Mouse (Mus musculus): Measurements from ENCODE around the gene Ssbp3.

Ssbp3 gene

GRCm38 (mm10) chr4:106907701-106908425 is 2.6 kb upstream of the Ssbp3 start:
- peak; percentile 68 for DNase-seq (ENCODE audit: low spot score)

DNA sequence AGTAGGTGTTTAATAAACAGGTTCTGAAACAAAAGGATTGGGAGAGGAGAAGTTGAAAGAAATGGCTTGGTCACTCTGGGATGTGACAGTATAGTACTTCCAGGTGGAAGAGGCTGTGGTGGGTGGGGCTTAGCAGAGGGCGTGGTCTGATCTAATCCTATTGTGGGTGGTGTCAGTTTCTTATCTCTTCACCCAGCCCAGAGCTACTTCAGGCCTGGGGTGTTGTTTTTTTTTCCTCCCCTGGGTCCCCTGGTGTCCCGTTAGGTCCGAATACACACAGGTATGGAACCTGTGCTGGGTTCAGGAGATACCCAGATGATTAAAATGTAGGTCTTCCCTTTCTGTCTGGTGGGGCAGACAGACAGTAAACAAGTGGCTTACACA is 2.1 kb upstream of the Ssbp3 start:
- DNase-seq (ENCODE audit: low spot score) = peak; percentile 49

DNA sequence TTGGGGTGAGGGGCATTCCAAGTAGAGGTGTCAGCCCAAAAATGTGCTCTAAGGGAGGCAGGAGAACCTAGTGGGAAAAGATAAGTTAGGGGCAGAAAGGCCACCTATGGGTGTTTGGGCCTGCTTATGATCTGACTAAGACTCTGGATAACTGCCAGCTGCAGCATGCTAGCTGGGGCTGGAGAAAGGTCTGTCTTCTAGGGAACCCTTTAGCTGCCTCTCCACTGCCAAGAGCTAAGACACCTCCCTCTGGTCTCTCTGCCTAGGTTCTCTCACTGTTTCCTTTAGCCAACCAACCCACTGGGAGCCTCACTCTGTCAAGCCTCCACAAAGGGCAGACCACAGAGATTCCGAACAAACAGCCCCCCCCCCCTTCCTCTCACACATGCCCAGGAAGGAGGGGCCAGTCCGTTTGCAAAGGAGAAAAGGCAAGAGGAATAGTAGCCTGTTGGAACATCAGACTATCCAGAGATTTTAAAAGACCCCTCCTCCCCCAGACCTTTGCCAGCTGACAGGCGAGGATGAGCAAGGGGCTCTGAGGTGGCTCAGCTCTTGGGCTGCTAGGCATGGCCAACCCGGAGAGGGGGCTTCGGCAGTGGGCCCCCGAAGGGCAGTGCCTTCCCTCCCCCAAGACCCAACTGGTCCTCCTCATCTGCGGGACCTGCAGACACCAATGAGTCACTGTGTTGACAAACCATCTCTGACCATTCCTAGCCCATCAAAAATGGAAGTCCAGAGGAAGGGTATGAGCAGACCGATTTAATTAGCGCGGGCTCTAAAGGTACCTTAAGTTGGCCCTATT is 1.4 kb upstream of the Ssbp3 start:
- peak; percentile 76 for DNase-seq (ENCODE audit: low spot score)

DNA sequence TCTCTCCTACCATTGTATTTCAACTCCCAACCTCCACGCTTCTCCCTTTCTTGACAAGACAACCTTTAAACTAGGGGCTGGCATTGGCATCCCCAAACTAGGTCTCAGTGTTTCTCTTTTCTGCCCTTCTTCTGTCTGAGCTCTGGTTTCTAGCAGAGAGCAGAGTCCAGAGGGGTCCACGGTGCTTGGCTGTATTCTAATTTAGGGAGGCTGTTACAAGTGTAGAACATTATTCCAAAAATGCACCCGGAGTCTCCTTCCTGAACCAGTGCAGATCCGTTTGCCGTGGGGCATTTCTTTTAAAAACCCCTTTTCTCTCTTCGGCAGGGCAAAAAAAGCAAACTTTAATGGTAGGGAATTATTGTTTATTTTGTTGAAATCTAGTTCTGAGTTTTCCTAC is 704 bp upstream of the Ssbp3 start:
- DNase-seq (ENCODE audit: low spot score) = no peak

DNA sequence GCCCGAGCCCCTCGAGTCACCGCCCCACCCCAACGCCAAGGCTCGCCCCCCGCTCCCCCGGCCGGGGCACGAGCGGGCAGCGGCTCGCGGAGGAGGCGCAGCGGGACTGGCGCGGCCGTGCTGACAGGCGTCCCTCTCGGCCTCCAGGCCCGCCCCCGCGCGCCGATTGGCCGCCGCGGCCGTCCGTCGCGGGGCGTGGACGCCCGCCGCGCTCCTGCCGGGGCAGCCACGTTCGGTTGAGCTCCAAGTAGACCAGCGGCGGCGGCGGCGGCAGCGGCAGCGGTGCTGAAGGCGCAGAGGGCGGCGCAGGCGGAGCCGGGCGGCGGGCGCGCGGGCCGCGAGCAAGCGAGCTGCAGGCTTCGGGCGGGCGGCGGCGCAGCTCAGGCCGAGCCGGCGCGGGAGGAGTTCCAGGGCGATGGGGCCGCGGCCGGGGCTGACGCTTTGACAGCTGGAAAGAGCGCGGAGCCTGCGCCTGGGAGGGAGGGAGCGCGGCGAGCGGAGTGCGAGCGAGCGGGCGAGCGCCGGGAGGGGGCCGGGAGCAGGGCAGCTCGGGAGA is 823 bp downstream of the Ssbp3 start:
- peak; percentile 94 for DNase-seq (ENCODE audit: low spot score)

DNA sequence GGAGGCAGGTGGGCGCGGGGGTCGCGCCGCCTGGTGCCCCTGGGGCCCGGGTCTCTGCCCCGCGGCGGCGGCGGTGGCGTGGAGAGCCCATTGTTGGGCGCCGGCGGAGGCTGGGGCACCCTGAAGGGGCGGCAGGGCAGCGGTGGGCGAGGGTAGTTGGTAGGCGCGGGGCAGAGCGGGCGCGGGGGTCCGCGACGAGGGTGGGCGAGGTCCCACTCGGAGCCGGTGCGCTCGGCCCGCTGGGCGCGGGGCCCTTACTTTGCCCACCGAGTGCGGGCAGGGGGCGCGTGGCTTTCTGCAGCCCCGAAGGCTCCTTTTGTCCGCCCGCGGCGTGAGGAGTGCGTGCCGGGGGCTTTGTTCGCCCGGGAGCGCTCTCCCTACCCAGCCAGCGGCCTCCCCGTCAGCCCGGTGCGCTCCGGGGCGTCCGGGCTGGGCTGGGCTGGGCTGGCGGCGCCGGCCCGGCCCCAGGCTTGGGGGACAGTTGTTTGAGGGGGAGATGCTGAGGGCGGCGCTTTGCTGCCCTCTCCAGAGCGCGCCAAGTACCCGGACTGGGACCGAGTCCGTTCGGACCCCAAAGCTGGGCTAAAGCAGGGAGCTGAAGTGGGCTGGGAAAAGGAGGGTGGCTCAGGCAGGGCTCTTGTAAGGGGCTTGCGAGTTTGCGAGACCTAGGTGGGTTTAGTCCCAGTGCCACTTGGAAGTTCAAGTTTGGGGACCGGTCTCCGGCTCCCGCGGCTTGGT is 1.6 kb downstream of the Ssbp3 start:
- DNase-seq (ENCODE audit: low spot score) = peak; percentile 46

DNA sequence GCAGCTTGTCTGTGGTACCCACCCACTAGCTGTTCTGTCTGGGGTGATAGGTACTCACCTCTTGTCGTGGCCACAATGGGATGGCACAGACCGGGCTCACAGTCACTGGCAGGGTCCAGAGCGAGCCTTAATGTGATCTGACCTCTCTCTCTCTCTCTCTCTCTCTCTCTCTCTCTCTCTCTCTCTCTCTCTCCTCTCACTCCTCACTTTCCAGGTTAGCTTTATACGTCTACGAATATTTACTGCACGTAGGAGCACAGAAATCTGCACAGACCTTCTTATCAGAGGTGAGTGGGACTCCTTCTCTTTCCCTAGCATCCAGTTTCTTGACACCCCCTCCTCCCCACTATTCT is 2.2 kb downstream of the Ssbp3 start:
- DNase-seq (ENCODE audit: low spot score) = peak; percentile 36

GRCm38 (mm10) chr4:106913411-106914049 is 3.0 kb downstream of the Ssbp3 start:
- peak; percentile 45 for DNase-seq (ENCODE audit: low spot score)

GRCm38 (mm10) chr4:106915265-106915664 is 4.8 kb downstream of the Ssbp3 start:
- no peak for DNase-seq (ENCODE audit: low spot score)

DNA sequence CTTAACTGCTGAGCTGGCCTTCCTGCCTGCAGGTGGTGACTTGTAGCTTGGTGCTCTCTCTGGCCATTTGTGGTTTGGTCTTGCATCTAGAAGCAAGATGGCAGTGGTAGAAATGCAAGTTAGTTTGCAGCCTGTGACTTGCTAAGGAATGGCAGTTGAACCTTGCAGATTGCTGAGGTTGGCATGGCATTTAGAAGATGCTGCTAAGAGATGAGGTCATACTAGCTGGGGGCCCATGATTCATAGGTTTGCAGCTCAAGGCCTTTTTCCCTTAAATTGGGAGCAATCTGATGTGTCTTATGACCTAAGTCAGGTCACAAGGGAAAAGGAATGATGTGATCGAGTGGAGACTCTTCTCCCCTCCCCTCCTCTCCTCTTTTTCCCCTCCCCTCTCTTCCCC is 7.8 kb downstream of the Ssbp3 start:
- DNase-seq (ENCODE audit: low spot score) = no peak

- DNase-seq (ENCODE audit: low spot score) = no peak
Observed at GRCm38 (mm10) chr4:106920119-106920518, 9.6 kb downstream of the Ssbp3 start.

DNA sequence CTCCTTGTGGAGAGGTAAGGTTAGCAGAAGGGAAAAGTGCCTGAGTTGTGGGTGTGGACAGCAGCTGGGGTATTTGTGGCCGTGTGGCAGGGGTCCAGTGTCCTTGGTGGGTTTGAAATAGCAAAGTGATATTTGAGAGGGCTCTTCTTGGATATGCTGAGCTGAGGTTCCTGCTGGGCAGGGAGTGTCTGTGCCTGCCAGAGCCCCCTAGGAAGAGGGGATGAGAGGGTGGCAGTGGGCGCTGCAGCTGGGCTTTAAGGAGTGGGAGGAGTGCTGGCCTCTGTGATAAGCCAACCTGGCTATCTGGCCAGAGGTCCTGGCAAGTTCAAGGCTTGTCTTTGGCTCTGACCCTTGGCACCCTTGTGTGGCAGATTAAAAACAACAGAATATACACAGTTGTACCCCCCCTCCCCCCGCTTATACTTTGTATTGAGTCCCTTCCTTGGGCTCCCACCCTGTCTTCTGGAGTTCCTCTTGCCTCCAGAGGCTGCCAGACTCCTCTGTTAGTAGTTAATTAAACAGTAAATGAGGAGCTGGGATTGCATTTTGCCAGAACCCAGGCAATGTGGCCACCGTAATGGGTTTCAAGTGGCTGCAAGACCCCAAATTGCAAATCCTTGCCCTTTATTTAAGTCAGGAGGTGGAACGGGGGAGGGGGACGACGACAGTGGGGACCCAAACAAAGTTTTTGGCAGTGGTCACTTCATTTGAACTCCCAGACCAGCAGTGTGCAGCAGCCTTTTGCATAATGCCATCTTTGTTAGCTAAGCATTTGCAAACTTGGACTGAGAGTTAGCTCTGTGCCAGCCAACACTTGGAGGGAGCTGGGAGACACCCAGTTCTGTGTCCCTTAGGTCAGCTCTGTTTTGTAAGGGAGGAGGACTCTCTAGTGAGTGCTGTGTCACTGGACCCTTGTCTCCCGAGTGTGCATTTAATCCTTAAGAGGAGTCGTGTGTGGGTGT is 11.2 kb downstream of the Ssbp3 start:
- DNase-seq (ENCODE audit: low spot score) = no peak

- DNase-seq (ENCODE audit: low spot score) = no peak
Observed at GRCm38 (mm10) chr4:106922919-106923318, 12.4 kb downstream of the Ssbp3 start.

DNA sequence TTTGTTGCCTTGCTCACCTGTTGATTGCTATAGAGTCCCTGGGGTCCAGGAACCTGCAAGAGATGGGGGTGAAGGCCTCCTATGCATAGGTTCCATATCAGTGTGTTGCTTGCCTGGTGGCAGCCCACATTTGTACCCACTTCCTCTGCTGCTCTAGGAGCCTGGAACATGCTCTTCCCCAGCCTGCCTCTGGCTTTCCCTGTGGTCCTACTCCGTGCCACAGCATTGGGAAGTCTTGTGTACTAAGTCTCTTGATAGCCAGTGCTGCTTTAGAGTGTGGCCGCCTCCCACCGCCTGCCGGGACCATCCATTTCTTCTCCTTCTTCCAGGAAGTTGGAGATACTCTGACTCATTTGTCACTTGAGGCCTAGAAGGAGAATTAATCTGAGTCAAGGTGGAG is 13.7 kb downstream of the Ssbp3 start:
- DNase-seq (ENCODE audit: low spot score) = no peak

- DNase-seq (ENCODE audit: low spot score) = no peak
Observed at GRCm38 (mm10) chr4:106924888-106925287, 14.4 kb downstream of the Ssbp3 start.

DNA sequence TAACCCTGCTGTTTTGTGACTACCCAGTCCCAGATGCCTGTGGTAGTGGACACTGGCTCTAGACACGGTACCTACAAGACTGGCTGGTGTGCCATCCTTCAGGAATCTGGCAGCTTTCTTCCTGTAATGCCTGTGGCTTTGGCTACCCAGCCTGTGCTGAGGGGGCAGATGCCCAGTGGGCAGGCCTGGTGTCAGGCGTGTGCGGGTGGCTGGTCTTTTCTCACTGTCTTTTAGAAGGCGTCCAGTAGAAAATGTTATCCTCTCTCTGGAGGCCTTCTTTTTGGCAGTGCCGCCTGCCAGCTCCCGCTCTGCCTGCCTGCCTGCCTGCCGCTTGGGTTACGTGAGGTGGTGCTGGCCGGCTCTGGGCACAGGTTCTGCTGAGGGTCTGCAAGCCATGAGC is 15.9 kb downstream of the Ssbp3 start:
- DNase-seq (ENCODE audit: low spot score) = no peak

DNA sequence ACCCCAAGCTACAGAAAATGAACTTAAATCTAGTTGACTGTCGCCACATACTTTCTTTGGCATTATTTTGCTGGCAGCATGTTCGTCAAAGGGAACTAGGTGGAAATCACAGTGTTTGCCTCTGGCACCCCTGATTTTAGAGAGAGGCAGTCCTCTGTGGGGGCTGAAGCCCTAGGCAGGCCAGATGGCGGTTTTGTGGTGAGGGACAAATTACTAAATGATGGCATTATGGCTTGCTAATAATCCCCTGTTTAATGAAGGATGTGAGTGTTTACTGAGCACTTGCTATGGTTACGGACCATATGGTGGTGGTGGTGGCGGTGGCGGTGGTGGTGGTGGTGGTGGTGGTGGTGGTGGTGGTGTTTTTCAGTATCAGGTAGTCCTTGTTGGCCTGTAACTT is 16.5 kb downstream of the Ssbp3 start:
- no peak for DNase-seq (ENCODE audit: low spot score)

DNA sequence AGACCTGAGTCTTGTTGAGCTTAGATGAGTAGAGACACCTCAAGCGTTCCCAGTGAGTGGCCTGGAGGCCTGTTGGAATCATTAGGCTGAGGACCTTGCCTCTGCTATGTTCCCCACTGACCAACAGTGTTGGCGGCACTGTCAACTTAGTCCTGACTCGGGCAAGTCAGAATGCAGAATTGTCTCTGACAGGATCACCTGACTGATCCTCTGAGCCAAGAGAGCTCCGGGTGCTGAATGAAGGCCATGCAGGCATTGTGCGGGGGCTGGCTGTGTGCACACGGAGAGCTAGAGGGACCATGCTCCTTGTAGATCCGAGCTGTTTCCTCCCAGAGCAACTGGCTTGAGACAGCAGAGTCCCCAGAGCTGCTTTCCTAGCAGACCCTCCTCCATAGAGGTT is 18.5 kb downstream of the Ssbp3 start:
- no peak for DNase-seq (ENCODE audit: low spot score)

GRCm38 (mm10) chr4:106932583-106932982 is 22.1 kb downstream of the Ssbp3 start:
- DNase-seq (ENCODE audit: low spot score) = no peak

- DNase-seq (ENCODE audit: low spot score) = no peak
Observed at GRCm38 (mm10) chr4:106933813-106934482, 23.4 kb downstream of the Ssbp3 start.
